Mouse (Mus musculus): ENCODE data around the gene Gstt4.

DNA sequence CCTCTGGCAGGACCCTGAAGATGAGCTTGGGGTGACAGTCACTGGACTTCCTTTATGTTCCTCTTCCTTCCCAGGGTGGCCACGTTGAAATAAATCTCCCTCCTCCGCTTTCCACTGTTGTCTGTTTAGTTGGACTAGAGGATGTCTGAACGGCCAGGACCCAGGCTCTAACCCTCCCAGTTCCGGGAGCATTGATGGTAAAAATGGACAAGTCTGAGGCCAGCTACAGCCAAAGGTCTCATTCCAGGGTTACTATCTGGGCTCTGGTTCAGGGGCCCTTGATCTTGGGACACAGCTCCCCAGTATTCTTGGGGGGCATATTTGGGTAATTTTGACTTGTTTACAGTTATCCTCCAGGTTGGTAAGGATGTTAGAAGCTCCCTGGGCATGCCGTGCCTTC is 39.2 kb upstream of the Gstt4 start:
- TF ChIP-seq CTCF (IDR thresholded peaks at IDR 0.05; ENCODE audit: control insufficient read depth, insufficient read depth, low read length), result no peak
- TF ChIP-seq POLR2A (IDR thresholded peaks at IDR 0.05; ENCODE audit: borderline replicate concordance, control insufficient read depth, low read depth, low read length), result no peak
